Mouse (Mus musculus) fibroblast of lung, adult 2 months (primary cell): ENCODE results near the gene Eif6.

Source experiments
- DNase-seq: peaks from one replicate; pipeline ENCODE4 v3.0.0-alpha.2; 2011; ENCODE audit warnings: low read depth

Eif6 gene

GRCm38 (mm10) chr2:155823722-155824121 lies 3.0 kb downstream of the Eif6 start:
- DNase-seq = no peak

DNA sequence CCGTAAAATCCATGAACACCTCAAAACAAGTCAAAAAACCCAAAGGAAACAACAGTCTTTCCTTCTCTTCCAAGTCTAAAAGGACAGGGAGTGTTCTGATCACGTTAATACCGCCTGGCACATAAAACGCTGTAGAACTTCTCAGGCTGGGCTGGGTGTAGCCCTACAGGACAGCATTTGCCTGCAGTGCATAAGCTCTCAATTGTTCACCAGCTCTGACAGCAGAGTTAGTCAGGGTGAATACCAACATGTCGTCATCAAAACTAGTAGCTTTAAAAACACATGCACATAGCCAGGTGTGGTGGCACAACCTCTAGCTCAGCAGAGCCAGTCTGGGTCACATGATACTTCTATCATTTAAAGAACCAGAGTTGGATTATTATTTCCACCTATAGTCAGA lies 5.9 kb downstream of the Eif6 start:
- no peak for DNase-seq

GRCm38 (mm10) chr2:155819449-155820251 lies 7.1 kb downstream of the Eif6 start:
- DNase-seq = no peak

DNA sequence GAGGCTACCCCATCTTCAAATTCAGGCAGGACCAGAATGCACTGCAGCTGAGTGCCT lies 7.5 kb downstream of the Eif6 start, which contains the start of gene BC029722:
Gene BC029722 (minus strand): TSS at position 35 of the 57 bp plus-strand sequence.
- no peak for DNase-seq

GRCm38 (mm10) chr2:155818596-155819391 lies 7.9 kb downstream of the Eif6 start:
- peak; percentile 91 for DNase-seq

DNA sequence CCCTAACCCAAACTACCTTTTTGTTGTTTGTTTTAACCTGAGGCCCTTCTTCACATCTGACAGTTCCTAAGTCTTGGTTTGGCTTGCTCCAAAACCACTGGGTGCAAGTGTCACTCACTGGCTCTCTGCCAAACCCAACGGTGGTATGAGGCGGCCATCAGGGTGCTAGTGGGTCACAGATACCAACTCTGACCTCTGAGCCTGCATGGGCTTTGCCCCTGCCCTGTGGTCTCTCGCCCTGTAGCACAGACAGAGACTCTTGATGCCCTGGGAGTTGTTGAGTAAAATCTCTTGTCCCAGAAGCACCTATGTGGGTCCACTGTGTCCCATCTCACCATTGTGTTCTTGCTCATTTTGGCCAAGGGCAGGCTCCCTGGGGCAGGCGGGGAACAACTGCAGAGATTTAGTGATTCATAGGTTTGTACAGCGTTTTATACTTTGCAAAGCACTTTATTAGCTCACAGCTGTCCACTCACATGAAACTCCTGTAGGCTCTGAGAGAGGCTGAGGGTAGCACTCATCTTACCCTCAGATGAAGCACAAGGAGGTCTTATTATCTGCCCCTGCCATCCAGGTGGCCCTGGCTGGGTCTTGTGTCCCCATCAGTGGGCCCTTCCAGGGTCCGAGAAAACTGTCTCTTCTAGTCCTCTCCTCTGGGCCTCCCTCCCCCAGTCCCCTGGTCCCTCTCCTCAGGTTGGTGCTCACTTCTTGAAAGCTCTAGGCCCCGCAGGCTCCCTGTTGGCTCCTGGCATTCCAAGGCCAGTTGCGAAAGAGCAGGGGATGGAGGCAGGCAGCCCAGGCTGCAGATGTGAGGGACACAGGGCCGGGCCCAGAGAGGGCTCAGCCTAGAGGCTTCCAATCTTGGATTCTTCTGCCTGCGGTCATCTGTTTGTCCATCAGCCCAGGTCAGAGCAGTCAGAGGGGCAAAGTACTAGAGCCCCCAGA lies 9.2 kb downstream of the Eif6 start:
- no peak for DNase-seq

- DNase-seq = no peak
Observed at GRCm38 (mm10) chr2:155816179-155816578, 10.5 kb downstream of the Eif6 start.

GRCm38 (mm10) chr2:155814829-155815228 lies 11.9 kb downstream of the Eif6 start:
- DNase-seq = no peak

DNA sequence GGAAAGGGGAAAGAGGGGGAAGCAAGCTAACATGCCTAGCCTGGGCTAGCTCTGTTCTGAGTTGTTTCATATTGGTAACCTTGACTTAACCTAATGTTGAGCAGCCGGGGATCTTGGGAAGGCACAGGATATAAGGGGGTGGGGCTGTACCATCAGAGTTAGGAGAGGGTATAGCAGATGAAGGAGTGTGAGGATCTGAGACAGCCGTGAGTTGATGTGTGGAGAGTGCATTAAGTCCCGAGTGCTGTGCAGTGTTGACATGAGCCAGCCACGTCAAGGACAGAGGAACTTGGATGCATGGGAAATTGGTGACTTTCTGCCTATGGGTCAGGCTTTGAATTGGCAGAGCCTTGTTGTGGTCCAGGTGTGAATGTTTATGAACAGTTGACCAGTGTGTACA lies 14.1 kb downstream of the Eif6 start:
- no peak for DNase-seq

GRCm38 (mm10) chr2:155811821-155812396 lies 14.8 kb downstream of the Eif6 start:
- DNase-seq = no peak

DNA sequence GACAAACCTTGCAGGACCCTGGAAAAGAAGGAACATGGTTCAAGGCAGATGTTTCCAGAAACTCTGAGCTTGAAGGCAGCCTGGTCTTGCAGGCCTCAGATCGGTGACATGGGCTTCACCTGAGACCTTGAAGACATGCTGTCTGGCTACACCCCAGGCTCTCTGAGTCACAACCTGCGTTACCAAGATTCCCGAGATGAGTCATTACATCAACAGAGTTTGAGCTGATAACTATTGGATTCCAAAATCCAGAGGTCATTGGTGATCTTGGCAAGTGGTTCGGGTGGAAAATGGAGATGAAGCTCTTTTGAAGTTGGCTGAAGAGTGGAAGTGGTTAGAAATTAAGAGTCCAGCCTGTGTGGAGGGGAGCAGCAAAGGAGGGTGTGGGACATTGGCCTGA lies 17.1 kb downstream of the Eif6 start:
- no peak for DNase-seq

DNA sequence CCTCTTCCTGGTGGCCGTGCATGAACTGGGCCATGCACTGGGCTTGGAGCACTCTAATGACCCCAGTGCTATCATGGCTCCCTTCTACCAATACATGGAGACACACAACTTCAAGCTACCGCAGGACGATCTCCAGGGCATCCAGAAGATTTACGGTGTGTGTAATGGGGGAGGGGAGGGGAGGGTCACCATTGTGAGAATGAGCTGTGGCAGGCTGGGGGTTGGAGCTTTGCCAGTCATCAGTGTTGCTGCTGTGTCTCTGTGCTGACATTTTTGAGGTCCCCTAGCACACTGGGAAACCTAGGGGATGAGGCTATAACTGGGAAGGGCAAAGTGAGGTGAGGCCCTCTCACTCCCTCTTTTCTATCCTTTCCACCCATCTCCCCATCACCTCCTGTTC lies 19.3 kb downstream of the Eif6 start:
- no peak for DNase-seq

DNA sequence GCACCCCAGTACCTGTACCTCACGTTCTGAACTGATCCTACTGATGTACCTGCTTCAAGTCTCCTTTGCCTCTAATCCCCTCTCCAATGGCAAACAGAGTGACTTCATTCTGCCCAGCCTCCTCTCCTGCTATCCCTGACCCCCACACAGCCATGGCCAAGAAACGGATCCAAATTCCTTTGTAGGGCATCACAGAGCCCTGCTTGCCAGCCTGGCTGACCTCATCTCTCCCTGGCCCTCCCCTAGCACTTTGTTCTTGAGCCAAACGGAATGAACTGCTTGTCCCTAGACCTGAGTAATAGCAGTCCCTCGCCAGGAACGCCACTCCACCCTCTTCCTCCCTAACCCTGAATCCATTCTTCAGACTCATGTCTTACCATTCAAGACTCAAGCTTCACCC lies 20.2 kb downstream of the Eif6 start:
- no peak for DNase-seq

- DNase-seq = no peak
Observed at GRCm38 (mm10) chr2:155805925-155806255, 20.8 kb downstream of the Eif6 start.

DNA sequence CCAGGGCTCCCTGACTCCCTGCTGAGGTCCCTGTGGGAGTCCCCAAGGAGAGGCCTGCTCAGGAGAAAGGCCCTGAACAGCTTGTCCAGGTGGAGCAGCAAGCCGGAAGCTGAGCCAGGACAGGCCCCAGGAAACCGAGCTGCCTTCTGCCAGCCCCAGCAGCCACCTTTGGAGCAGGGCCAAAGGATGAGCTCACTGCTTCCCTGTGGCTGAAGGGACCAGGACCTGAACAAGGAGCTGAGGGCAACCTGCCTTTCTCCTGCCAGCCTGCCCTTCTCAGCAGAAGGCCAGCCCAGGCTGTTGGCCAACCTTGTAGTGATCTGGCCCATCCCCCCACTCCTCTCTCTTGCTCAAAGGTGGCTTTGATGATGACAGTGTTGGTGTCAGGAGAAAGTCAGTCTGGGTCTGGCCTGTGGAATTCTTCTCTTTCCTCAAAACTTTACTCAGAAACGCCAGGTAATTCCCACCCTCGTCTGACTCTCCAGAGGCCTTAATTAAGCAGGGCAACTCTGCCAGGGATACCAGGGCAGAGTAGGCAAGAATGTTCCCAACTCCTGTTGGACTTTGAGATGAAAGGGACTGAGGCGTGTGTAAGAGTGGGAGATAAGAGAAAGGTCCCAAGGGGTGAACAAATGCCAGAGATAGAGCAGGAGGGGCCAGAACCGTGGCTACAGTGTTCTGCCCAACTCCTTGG lies 21.3 kb downstream of the Eif6 start:
- no peak for DNase-seq

- no peak for DNase-seq
Observed at GRCm38 (mm10) chr2:155804053-155804452, 22.7 kb downstream of the Eif6 start.

DNA sequence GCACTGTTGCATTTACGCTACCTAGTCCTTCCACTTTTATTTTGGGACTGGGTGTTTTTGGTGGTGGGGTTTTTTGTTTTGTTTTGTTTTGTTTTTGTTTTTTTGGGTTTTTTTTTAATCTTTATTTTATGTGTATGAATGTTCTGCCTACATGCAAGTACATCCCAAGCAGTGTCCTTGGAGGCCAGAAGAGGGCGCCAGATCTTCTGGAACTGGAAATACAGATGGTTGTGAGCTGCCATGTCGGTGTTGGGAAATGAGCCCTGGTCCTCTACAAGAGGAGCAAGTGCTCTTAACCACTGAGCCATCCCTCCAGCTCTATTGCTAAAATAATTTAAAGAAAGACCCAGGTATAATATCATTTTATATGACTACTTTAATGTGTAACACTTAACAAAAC lies 24.0 kb downstream of the Eif6 start:
- no peak for DNase-seq

DNA sequence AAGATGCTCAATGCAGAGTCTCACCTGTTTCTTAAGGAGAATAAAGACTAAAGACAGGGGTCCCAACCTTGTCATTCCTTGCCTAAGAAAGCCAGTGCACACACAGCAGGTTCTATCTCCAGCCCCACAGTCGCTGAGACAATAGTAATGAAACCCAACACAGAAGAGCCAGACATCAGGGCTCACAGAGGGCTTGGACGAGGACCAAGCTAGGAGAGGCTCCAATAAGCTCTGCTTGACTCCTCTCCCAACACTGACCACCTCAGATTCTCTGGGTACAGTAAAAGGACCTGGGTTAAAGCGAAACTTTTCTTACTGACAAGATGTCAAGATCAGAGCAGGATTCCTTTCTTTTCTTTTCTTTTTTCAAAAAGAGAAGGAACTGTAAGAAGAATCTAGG lies 28.1 kb downstream of the Eif6 start:
- no peak for DNase-seq

- no peak for DNase-seq
Observed at GRCm38 (mm10) chr2:155794674-155795445, 31.9 kb downstream of the Eif6 start.

- DNase-seq = no peak
Observed at GRCm38 (mm10) chr2:155792899-155793298, 33.8 kb downstream of the Eif6 start.
